Mouse (Mus musculus) c-Kit-positive CD71-negative TER-119-negative erythroid progenitor cells, embryonic 14.5 days (primary cell): ENCODE data around the gene Gtpbp8.

Experiments used
- DNase-seq: peaks from one replicate; pipeline ENCODE4 v3.0.0-alpha.2; 2013; ENCODE audit warnings: low read depth

The Gtpbp8 gene

GRCm38 (mm10) chr16:44725286-44726223 lies 20.6 kb downstream of the Gtpbp8 start:
- peak; percentile 76 for DNase-seq

GRCm38 (mm10) chr16:44724847-44725246 lies 21.3 kb downstream of the Gtpbp8 start:
- no peak for DNase-seq

DNA sequence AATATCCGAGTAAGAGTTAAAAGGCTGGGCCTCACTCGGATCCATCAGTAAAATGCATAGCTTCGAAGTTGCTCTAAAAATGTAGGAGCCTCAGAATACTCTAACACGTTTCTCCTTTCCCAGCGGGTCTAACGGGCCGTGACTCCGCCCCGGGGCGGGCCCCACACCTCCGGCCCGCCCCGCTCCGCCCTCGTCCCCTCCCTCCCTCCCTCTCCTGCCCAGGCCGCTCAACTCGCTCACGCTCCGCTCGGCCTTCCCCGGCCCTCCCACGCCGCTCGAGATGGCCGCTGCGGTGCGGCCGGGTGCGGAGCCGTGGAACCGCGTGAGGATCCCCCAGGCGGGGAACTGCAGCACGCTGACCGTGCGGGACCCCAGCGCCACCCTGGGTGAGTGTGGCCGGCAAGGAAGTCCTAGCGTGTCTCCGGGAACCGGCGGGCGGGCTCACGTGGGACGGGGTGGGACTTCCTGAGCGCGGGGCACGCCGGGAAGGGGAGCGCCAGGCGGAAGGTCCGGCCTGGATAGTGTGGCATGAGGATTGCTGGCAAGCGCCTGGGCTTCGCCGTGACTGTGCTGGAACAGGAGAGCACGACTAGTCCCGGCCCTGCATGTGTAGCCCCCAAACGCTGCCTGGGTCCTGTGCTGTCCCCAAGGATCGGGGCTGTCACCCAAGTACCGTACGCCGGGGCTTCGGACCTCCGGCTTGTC lies 21.9 kb downstream of the Gtpbp8 start, which contains the start of gene Nepro:
Gene Nepro, plus strand, starts transcription at position 219 of the 705 bp plus-strand sequence.
- peak; percentile 71 for DNase-seq

GRCm38 (mm10) chr16:44722666-44723065 lies 23.5 kb downstream of the Gtpbp8 start:
- no peak for DNase-seq

DNA sequence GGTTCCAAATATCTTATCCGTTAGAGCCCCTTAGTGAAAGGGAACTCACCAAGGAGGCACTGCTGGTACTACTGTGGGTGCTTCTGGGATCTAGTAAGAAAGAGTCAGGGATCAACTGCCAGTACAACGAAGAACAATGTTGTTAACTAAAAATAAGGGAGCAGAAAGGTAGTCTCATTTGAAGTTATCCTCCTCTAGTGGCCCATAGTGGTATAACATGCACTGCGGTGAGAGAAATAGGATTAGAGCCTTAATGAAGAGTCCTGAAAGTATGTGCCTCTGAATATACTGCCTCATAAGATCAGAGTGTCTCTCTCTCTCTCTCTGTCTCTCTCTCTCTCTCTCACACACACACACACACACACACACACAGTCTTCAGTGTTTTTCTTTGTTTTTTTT lies 25.6 kb downstream of the Gtpbp8 start:
- peak; percentile 51 for DNase-seq

GRCm38 (mm10) chr16:44719349-44719748 lies 26.8 kb downstream of the Gtpbp8 start:
- DNase-seq, result no peak

GRCm38 (mm10) chr16:44717838-44718237 lies 28.3 kb downstream of the Gtpbp8 start:
- no peak for DNase-seq

DNA sequence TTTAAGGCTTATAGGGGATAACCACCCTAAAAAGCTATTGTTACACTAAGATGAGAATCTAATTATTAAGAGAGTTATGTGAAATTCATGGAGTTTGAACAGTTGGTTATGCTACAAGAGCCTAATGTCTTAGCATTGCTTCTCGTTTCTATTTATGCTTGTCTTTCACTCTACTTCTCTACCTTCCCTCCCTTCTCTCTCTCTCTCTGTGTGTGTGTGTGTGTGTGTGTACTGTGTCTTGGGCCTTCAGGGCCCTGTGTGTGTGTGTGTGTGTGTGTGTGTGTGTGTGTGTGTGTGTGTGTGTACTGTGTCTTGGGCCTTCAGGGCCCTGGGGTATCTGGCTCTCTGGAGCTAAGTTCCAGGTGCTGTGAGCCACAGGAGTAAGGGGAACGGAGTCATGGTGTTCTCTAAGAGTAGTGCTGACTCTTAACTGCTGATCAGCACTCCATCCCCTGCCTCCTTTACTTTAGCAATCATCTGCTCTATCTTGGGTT lies 29.0 kb downstream of the Gtpbp8 start:
- no peak for DNase-seq

- no peak for DNase-seq
These were observed 29.6 kb downstream of the Gtpbp8 start for GRCm38 (mm10) chr16:44716305-44717140.

- no peak for DNase-seq
These were observed 42.7 kb downstream of the Gtpbp8 start for GRCm38 (mm10) chr16:44703458-44703857.

GRCm38 (mm10) chr16:44702272-44702671 lies 43.9 kb downstream of the Gtpbp8 start:
- DNase-seq, result no peak

DNA sequence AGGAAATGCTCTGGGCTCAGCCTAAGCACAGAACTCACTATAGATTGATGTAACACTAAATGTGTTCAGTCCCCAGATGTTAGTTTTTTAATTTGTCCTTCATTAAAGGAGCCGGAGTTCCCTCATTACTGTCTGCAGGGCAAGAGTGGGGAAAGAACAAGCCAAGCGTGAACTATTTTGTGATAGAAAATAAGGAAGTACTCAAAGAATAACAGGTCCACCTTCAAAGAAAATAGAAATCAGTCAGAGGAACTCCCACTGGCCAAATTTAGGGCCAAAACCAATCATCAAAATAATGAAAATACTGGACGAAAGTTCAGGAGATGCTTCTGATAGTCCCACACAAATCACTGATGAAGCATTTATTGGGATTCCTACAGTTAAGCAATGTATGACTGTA lies 45.0 kb downstream of the Gtpbp8 start:
- DNase-seq, result no peak

- no peak for DNase-seq
These were observed 48.5 kb downstream of the Gtpbp8 start for GRCm38 (mm10) chr16:44697473-44698205.

- no peak for DNase-seq
These were observed 50.1 kb downstream of the Gtpbp8 start for GRCm38 (mm10) chr16:44695859-44696620.

DNA sequence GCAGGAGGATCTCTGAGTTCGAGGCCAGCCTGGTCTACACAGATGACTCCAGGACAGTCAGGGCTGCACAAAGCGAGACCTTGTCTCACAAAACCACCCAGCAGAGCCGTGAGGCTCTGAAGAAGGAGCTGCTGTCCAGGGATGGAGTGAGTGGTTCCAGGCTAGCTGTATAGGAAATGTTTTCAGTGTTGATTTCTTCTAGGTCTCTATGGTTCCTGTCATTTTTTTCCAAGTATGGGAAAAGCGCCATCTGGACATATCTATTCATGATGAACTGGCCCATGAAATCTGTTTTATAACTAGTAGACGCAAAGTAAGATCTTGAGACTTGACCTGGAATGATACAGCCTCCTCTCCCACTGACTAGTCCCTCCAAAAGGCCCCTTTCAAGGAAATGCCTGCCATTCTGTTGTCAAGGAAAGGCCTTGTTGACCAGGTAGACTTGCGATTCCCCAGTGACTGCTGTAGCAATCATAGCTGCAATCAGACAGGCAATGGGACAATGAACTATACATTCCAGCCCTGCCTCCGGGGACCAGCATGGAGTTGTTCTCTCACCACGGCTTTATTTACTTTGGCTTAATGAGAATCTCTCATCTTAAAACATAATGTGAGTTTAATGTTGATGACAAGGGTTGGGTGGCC lies 50.8 kb downstream of the Gtpbp8 start:
- DNase-seq, result no peak

DNA sequence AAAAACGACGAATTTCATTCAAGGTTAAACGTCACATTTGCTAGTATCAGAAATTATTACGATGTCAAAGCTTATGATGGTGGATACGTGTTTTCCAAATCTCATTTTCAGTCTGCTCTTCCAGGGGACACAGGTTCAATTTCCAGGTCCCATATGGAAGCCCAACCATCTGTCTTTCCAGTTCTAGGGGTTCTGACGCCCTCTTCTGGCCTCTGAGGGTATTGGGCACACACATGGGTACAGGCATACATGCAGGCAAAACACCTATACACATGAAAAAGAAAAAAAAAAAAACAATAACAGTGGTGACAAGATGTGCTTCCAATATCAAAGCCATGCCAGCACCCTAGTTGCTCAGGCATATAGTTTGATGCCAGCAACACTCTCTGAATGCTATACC lies 52.5 kb downstream of the Gtpbp8 start:
- DNase-seq, result no peak

DNA sequence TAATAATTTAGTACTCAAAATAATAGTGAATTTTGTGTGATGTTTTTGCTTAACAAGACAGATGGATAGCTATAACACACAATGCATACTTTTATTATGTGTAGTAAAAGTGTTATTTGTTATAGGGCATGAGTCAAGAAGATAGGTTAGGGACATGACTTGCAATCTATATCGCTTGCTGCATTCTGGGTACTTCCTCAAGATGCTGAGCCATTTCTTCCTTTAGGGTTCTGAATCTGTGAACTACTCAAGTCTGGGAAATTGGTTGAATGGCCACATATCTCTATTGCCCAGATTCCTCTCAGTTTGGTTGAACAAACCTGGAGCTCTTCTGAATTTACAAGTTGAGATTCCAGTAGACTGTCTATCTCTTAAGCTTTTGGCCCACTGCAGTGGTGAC lies 53.6 kb downstream of the Gtpbp8 start:
- DNase-seq, result no peak

DNA sequence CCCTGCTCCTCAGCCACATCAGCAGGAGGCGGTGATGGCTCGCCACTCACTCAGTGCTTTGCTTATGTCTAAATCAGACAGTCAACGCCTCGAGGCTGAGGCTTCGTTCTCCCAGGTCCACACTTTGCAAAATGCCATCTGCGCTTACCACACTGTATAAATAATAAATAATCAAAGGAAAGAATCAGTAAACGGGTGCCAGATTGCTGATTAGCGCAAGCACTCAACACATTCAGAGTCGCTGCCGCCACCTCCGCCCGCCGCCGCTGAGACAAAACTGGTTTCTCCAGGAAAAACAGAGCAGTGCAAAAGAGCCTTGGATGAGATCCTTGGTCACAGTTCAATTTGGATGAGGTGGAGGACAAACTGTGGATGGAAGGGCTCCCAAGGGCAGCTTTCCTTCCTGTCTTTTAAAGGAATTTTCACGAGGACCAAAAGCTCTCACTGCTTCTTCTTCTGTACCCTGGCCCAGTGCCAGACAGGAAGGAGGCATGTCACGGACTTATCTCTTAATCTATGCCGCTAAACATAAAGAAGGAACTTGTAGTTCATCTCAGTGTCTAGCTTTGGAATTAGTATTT lies 54.5 kb downstream of the Gtpbp8 start:
- DNase-seq, result peak; percentile 25

DNA sequence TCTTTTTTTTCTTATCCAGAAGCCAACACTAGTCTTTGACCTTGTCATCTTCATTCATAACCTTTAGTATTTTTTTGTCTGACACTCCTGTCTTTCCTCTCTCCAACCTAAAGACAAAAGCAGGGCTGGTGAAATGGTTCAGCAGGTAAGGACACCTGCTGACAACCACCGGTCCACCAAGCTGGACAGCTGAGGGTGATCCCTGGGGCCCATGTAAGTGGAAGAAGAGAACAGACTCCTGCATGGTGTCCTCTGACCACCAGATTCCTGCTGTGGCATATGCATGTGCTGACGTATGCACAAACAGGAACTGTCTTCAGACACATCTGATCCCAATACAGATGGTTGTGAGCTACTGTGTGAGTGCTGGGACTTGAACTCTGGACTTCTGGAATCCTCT lies 55.1 kb downstream of the Gtpbp8 start:
- DNase-seq, result no peak

DNA sequence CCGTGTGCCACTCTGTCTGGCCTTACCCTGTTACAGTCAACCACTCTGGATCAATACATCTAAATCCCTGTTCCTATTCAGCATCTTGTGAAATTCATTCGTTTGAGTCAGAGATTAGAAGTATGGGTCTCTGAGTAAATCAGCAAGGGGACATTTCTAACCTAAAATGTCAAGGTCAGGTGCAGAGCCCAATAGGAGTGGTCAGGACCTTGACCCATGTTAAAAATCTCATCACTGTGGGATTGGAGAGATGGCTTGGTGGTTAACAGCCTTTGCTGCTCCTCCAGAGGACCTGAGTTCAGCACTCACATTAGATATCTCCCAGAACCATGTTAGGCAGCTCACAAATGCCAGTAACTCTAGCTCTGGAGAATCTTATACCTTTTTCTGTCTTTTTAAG lies 55.7 kb downstream of the Gtpbp8 start:
- DNase-seq, result no peak
